Mouse (Mus musculus) right cerebral cortex, postnatal 14 days (tissue): ENCODE measurements around the gene Phf12.

ENCODE experiments used
- DNase-seq: peaks from one replicate; pipeline ENCODE4 v3.0.0; 2022

Phf12 gene

DNA sequence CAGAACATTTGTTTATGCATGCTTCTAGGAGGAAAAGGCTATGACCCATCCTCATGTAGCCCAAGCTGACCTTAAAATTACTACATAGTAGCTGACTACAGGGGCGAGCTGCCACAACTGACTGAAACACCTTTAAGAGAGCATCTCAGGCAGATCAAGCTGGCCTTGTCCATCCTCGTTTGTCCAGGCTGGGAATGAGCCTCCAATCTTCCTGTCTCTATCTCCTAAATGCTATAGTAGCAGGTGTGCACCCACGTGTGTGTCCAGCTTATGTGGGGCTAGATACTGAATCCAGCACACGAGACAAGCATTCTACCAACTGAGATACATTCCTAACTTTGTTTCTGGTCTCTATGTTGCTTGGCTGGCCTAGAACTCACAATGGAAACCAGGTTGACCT, 92.1 kb downstream of the Phf12 start:
- DNase-seq = no peak
